Mouse (Mus musculus): ENCODE data around the gene Itga10. TPM values are rescaled to one million over a fixed set of nuclear protein-coding genes. Genes with fewer than 3 reads are reported as not detected.
"Not testable (repeated sequence)": the region's sequence is repeated elsewhere in the genome, so short reads cannot be mapped to it uniquely, and the experiment has no call there.

Itga10 gene
- polyA plus RNA-seq, 1 experiment from 2014 or later = 0.61 TPM

DNA sequence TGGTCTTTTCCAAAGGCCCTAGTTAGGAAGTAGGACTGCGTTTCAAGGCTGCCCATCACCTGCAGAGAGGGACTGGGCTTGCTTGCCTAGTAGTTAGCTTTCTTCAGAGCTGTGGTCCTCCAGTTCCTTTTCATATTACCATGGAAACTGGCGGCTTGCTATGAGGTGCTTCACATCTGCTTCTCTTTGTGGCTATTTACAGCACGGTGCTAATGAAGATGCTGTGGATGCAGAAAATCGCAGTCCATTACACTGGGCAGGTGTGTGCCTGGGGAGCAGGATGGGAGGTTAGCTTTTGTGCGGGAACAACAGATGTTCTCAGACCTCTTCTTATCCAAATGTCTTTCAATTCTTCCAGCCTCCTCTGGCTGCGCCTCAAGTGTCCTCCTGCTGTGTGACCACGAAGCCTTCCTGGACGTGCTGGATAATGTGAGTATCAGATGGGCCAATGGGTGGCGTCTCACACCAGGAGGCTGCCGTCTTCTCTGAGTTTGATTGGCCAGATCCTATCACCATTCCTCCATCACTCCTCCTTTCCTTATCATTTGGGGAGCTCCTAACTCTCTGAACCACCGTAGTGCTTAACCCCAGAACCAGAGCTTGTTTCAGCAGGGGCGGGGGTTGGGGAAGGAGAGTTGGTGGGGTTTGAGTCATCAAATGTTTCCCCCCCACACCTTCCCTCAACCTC lies 35.0 kb downstream of the Itga10 start:
- peaks cover 4% of the 10 kb centered on the region; the same call in 1 of the 2 replicates for H3K4me1 ChIP-seq (replicated peaks; ENCODE audit: control insufficient read depth, insufficient read depth, low read length)
- no peak overlapping the region for H3K4me3 ChIP-seq (ENCODE audit: low read depth, low read length)
- ATAC-seq (replicated peaks; ENCODE audit: low FRiP score, low TSS enrichment, low read depth) (no peak), DNase-seq (ENCODE audit: low spot score) (no peak)
- no peak overlapping the region for H3K9ac ChIP-seq (ENCODE audit: low read length)
- H3K9me3 ChIP-seq (ENCODE audit: control insufficient read depth, low read length) = no peaks in the 10 kb centered on the region
- no peak overlapping the region for H3K4me2 ChIP-seq (ENCODE audit: low read length)
- WGBS = 22% methylated on average over 12 of the region's 12 CpGs
- 0 out of 2 replicates have a peak, but pooled peaks cover 8% of the 10 kb centered on the region for H3K27me3 ChIP-seq (replicated peaks; ENCODE audit: control insufficient read depth, insufficient read depth, low read length)
- H3K36me3 ChIP-seq (ENCODE audit: control insufficient read depth, insufficient read depth, low read length) = no peaks in the 10 kb centered on the region
- no peak overlapping the region for H3K27ac ChIP-seq (ENCODE audit: low read depth)

DNA sequence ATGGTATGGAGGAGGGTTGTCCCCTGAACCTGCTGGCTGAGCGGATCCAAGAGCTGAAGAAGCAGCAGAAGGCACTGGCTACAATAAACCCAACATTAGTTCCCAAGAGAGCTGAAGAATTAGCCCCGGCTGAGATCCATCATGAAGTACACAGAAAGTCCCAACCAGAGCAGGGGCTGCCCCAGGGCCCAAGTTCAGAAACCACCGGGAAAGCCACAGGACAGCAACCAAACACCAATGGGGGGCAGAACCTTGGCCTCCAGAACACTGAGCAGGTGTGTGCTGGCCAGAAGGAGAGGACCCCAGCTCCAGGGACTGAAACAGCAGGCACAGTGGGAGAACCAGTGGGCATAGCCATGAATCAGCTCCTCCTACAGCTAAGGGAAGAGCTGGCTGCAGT lies 38.1 kb downstream of the Itga10 start:
- no peak for ATAC-seq (replicated peaks; ENCODE audit: low FRiP score, low TSS enrichment, low read depth)
- H3K4me1 ChIP-seq (replicated peaks; ENCODE audit: control insufficient read depth, insufficient read depth, low read length) = no peaks in the 10 kb centered on the region
- WGBS = 83% methylated on average over 3 of the region's 3 CpGs

DNA sequence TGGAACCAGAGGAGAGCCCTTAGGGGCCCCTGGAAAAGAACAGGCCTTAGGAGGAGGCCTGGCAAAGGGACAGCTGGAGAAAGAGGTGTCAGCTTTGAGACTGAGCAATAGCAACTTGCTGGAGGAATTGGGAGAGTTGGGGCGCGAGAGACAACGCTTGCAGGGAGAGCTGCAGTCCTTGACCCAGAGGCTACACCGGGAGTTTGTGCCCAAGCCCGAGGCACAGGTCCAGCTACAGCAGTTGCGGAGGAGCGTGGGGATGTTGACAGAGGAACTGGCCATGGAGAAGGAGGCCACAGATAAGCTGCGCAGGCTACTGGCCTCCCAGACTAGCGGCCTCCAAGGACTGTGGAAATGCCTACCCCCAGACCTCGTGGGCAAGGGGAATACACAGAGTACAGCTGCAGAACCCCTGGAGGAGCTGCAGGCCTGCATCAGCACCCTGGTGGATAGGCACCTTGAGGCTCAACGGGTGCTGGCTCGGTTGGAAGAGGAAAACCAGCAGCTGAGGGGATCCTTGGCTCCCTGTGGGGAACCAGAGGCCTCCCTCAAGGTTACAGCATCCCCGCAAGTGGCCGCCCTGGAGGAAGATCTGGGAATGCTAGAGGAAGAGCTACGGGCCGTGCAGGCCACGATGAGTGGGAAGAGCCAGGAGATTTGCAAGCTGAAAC lies 38.9 kb downstream of the Itga10 start:
- Histone ChIP-seq H3K4me2 (ENCODE audit: low read length) (peak overlapping the region; percentile 46), H3K9me3 (ENCODE audit: control insufficient read depth, low read length) (no peaks in the 10 kb centered on the region), H3K4me3 (ENCODE audit: low read depth, low read length) (peak overlapping the region; percentile 18), H3K36me3 (ENCODE audit: control insufficient read depth, insufficient read depth, low read length) (no peaks in the 10 kb centered on the region), H3K27ac (ENCODE audit: low read depth) (no peak overlapping the region), H3K9ac (ENCODE audit: low read length) (peak overlapping the region; percentile 4; the same call in 1 of the 2 replicates), H3K4me1 (replicated peaks; ENCODE audit: control insufficient read depth, insufficient read depth, low read length) (no peaks in the 10 kb centered on the region), H3K27me3 (replicated peaks; ENCODE audit: control insufficient read depth, insufficient read depth, low read length) (0 out of 2 replicates have a peak, but pooled peaks cover 14% of the 10 kb centered on the region)
- 44% methylated on average over 17 of the region's 17 CpGs for WGBS
- DNase-seq (ENCODE audit: low spot score) (no peak), ATAC-seq (replicated peaks; ENCODE audit: low FRiP score, low TSS enrichment, low read depth) (no peak)

More for the DNA sequence above, 38.1 kb downstream of the Itga10 start:
- no peak overlapping the region for H3K4me2 ChIP-seq (ENCODE audit: low read length)
- no peak overlapping the region for H3K27ac ChIP-seq (ENCODE audit: low read depth)
- 0 out of 2 replicates have a peak, but pooled peaks cover 14% of the 10 kb centered on the region for H3K27me3 ChIP-seq (replicated peaks; ENCODE audit: control insufficient read depth, insufficient read depth, low read length)
- H3K9ac ChIP-seq (ENCODE audit: low read length) = no peak overlapping the region
- H3K9me3 ChIP-seq (ENCODE audit: control insufficient read depth, low read length) = no peaks in the 10 kb centered on the region
- no peak for DNase-seq (ENCODE audit: low spot score)
- H3K4me3 ChIP-seq (ENCODE audit: low read depth, low read length) = no peak overlapping the region
- no peaks in the 10 kb centered on the region for H3K36me3 ChIP-seq (ENCODE audit: control insufficient read depth, insufficient read depth, low read length)

DNA sequence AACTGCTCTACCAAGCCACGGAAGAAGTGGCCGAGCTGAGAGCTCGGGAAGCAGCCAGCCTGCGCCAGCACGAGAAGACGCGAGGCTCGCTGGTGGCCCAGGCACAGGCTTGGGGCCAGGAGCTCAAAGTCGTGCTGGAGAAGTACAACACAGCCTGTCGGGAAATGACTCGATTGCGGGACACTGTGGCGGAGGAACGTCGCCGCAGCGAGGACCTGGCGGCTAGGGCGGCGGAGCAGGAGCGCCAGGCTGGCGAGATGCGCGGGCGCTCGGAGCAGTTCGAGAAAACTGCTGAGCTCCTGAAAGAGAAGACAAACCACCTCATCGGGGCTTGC lies 39.4 kb downstream of the Itga10 start:
- Histone ChIP-seq H3K4me2 (ENCODE audit: low read length) (peak overlapping the region; percentile 46), H3K36me3 (ENCODE audit: control insufficient read depth, insufficient read depth, low read length) (no peaks in the 10 kb centered on the region), H3K4me3 (ENCODE audit: low read depth, low read length) (peak overlapping the region; percentile 18), H3K9ac (ENCODE audit: low read length) (peak overlapping the region; percentile 4; the same call in 1 of the 2 replicates), H3K4me1 (replicated peaks; ENCODE audit: control insufficient read depth, insufficient read depth, low read length) (no peaks in the 10 kb centered on the region), H3K27me3 (replicated peaks; ENCODE audit: control insufficient read depth, insufficient read depth, low read length) (0 out of 2 replicates have a peak, but pooled peaks cover 14% of the 10 kb centered on the region), H3K9me3 (ENCODE audit: control insufficient read depth, low read length) (no peaks in the 10 kb centered on the region), H3K27ac (ENCODE audit: low read depth) (no peak overlapping the region)
- 23% methylated on average over 28 of the region's 28 CpGs for WGBS
- DNase-seq (ENCODE audit: low spot score) (no peak), ATAC-seq (replicated peaks; ENCODE audit: low FRiP score, low TSS enrichment, low read depth) (no peak)

DNA sequence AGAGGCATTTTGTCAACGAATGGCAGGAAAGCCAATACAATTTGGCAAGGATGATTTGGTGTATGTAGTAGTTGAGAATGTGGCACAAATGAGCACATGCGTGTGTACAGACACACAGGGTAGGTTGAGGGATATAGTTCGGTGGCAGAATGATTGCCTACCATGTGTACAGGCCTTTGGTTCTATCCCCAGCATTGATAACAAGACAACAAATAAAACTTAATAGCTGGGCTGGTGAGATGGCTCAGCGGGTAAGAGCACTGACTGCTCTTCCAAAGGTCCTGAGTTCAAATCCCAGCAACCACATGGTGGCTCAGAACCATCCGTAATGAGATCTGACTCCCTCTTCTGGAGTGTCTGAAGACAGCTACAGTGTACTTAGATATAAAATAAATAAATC lies 40.7 kb downstream of the Itga10 start:
- ATAC-seq (replicated peaks; ENCODE audit: low FRiP score, low TSS enrichment, low read depth); H3K4me1 ChIP-seq (replicated peaks; ENCODE audit: control insufficient read depth, insufficient read depth, low read length); H3K27ac ChIP-seq (ENCODE audit: low read depth); H3K9me3 ChIP-seq (ENCODE audit: control insufficient read depth, low read length); H3K4me3 ChIP-seq (ENCODE audit: low read depth, low read length); H3K36me3 ChIP-seq (ENCODE audit: control insufficient read depth, insufficient read depth, low read length); H3K4me2 ChIP-seq (ENCODE audit: low read length); DNase-seq (ENCODE audit: low spot score); H3K9ac ChIP-seq (ENCODE audit: low read length): not testable (repeated sequence)
- 0 out of 2 replicates have a peak, but pooled peaks cover 14% of the 10 kb centered on the region for H3K27me3 ChIP-seq (replicated peaks; ENCODE audit: control insufficient read depth, insufficient read depth, low read length)
- WGBS = 89% methylated on average over 5 of the region's 5 CpGs

DNA sequence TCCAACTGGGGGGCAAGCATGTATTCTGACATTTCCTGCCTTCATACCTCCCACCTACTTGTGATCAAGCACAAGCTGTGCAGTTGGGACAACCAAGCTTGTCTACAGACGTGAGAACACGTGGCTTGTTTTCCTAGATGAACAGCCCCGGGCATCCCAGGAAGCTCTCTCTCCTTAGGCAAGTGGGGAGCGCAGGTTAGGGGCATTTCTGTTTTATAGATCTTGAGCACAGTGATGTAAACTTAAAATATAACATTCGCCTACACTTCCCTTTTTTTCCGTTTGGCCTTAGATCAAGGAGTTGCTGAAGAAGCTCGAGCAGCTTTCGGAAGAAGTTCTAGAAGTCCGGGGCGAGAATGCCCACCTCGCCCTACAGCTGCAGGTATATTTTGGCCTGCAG lies 43.5 kb downstream of the Itga10 start:
- Histone ChIP-seq H3K36me3 (ENCODE audit: control insufficient read depth, insufficient read depth, low read length) (no peaks in the 10 kb centered on the region), H3K4me2 (ENCODE audit: low read length) (no peak overlapping the region), H3K4me3 (ENCODE audit: low read depth, low read length) (no peak overlapping the region), H3K4me1 (replicated peaks; ENCODE audit: control insufficient read depth, insufficient read depth, low read length) (no peaks in the 10 kb centered on the region), H3K9ac (ENCODE audit: low read length) (no peak overlapping the region), H3K27me3 (replicated peaks; ENCODE audit: control insufficient read depth, insufficient read depth, low read length) (0 out of 2 replicates have a peak, but pooled peaks cover 14% of the 10 kb centered on the region), H3K9me3 (ENCODE audit: control insufficient read depth, low read length) (no peaks in the 10 kb centered on the region), H3K27ac (ENCODE audit: low read depth) (no peak overlapping the region)
- 83% methylated on average over 11 of the region's 11 CpGs for WGBS
- DNase-seq (ENCODE audit: low spot score) (no peak), ATAC-seq (replicated peaks; ENCODE audit: low FRiP score, low TSS enrichment, low read depth) (no peak)

DNA sequence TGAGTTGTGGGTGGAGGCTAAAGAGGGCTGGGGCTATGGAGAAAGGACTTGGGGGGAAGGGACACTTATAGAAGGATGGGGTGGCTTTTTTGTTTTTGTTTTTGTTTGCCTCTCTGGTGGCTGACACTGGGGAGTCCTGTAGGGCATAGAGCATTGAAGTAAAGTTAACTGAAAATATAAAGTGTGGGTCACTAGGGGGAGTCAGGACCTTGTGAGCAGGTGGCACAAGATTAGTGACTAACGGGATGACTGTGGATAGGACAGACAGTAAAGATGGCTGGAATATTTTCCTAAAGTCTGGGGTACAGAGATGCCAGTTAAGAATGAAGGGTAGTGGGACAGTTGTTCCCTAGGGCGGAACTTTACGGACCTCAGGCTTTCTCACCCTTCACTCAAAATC lies 44.9 kb downstream of the Itga10 start:
- no peaks in the 10 kb centered on the region for H3K4me1 ChIP-seq (replicated peaks; ENCODE audit: control insufficient read depth, insufficient read depth, low read length)
- no peak overlapping the region for H3K9ac ChIP-seq (ENCODE audit: low read length)
- H3K27ac ChIP-seq (ENCODE audit: low read depth) = no peak overlapping the region
- no peaks in the 10 kb centered on the region for H3K9me3 ChIP-seq (ENCODE audit: control insufficient read depth, low read length)
- no peak for ATAC-seq (replicated peaks; ENCODE audit: low FRiP score, low TSS enrichment, low read depth)
- H3K27me3 ChIP-seq (replicated peaks; ENCODE audit: control insufficient read depth, insufficient read depth, low read length) = 0 out of 2 replicates have a peak, but pooled peaks cover 7% of the 10 kb centered on the region
- no peak overlapping the region for H3K4me3 ChIP-seq (ENCODE audit: low read depth, low read length)
- no peaks in the 10 kb centered on the region for H3K36me3 ChIP-seq (ENCODE audit: control insufficient read depth, insufficient read depth, low read length)
- DNase-seq (ENCODE audit: low spot score) = no peak
- H3K4me2 ChIP-seq (ENCODE audit: low read length) = no peak overlapping the region
- WGBS = 44% methylated on average over 3 of the region's 3 CpGs

DNA sequence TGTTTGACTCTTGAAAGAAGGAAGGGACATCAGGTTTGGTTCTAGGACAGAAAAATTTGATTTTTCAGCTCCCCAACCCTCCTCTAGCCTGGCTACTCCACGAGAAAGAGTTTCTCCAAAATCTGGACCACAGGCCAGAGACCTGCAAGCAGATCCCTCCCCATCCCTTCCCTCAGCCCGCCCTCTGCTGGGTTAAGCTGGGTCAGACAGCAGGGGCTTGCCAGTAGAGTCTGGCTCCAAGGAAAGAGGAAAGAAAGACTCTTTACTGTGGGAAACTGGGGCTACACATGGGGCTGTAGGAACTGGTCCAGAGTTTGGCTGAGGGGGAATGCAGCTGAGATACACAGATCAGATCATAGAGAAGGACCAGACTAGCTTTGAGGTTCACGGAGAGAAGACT lies 47.1 kb downstream of the Itga10 start:
- Histone ChIP-seq H3K4me2 (ENCODE audit: low read length) (no peak overlapping the region), H3K27ac (ENCODE audit: low read depth) (no peak overlapping the region)
- ATAC-seq (replicated peaks; ENCODE audit: low FRiP score, low TSS enrichment, low read depth) = no peak

More for the DNA sequence above, 47.1 kb downstream of the Itga10 start:
- Histone ChIP-seq H3K9ac (ENCODE audit: low read length) (no peak overlapping the region), H3K4me1 (replicated peaks; ENCODE audit: control insufficient read depth, insufficient read depth, low read length) (peaks cover under 1% of the 10 kb centered on the region; the same call in 1 of the 2 replicates), H3K9me3 (ENCODE audit: control insufficient read depth, low read length) (no peaks in the 10 kb centered on the region), H3K36me3 (ENCODE audit: control insufficient read depth, insufficient read depth, low read length) (no peaks in the 10 kb centered on the region), H3K27me3 (replicated peaks; ENCODE audit: control insufficient read depth, insufficient read depth, low read length) (no peaks in the 10 kb centered on the region), H3K4me3 (ENCODE audit: low read depth, low read length) (no peak overlapping the region)
- 16% methylated on average over 3 of the region's 3 CpGs for WGBS
- DNase-seq (ENCODE audit: low spot score) = no peak
